Mouse (Mus musculus) erythroblast, embryonic 14.5 days (primary cell): ENCODE results near the gene Best2. TPM values are rescaled to one million over a fixed set of nuclear protein-coding genes. Genes with fewer than 3 reads are reported as not detected.

ENCODE experiments used
- H3K27me3 ChIP-seq: 2 replicates; pipeline ENCODE4 v1.6.1; 2012; ENCODE audit warnings: inconsistent platforms; ENCODE audit not compliant: control insufficient read depth
- H3K36me3 ChIP-seq: 2 replicates; pipeline ENCODE4 v1.6.1; 2012; ENCODE audit warnings: mild to moderate bottlenecking, inconsistent platforms; ENCODE audit not compliant: control insufficient read depth
- H3K4me1 ChIP-seq: 2 replicates; pipeline ENCODE4 v1.6.1; 2012; ENCODE audit warnings: inconsistent platforms; ENCODE audit not compliant: control insufficient read depth
- H3K4me3 ChIP-seq: replicated peaks from 2 replicates; pipeline ENCODE3; 2012; ENCODE audit warnings: moderate library complexity, mild to moderate bottlenecking, inconsistent platforms
- H3K9me3 ChIP-seq: 2 replicates; pipeline ENCODE4 v1.6.1; 2012; ENCODE audit warnings: low read length, inconsistent platforms, mixed read lengths; ENCODE audit not compliant: control insufficient read depth
- GATA1 ChIP-seq: IDR thresholded peaks from 2 replicates; pipeline ENCODE4 v1.6.1; 2012; ENCODE audit warnings: low read length, inconsistent platforms, mixed read lengths
- TAL1 ChIP-seq: IDR thresholded peaks from 3 replicates; pipeline ENCODE4 v1.6.1; 2012; ENCODE audit warnings: low read length, inconsistent platforms, mixed read lengths
- polyA plus RNA-seq: library from polyadenylated mRNA; stranded (reverse); fragments of >175 nt; gene quantifications from 2 replicates; pipeline ENCODE4 v1.2.3, GENCODE M21; 2012

Best2 gene
- polyA plus RNA-seq, 1 experiment: not detected

- peak overlapping the region; percentile 14 for H3K4me3 ChIP-seq
- peaks cover 17% of the 10 kb centered on the region for H3K36me3 ChIP-seq
- no peaks in the 10 kb centered on the region for H3K27me3 ChIP-seq
- H3K4me1 ChIP-seq: peaks cover 20% of the 10 kb centered on the region
- TF ChIP-seq TAL1: no peak
- no peak for TF ChIP-seq GATA1
- H3K9me3 ChIP-seq: no peaks in the 10 kb centered on the region
These were observed 16.6 kb downstream of the Best2 start for GRCm38 (mm10) chr8:84997649-84998295.

DNA sequence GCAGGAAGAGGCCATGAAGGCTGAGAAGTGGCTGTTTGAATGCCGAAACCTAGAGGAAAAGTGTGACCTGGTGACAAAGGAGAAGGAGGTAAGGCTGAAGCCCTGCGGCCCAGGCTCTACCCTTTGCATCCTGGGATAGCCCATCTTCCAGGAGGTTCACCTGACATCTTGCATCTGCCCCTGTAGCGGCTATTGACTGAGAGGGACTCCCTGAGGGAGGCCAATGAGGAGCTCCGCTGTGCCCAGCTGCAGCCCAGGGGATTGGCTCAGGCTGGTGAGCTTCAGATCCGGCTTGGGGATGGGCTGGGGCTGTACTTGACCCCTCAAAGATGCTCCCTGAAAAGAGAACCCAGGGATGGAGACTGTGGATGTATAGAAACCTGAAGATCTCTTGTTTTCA, 17.4 kb downstream of the Best2 start:
- Histone ChIP-seq H3K27me3 (no peaks in the 10 kb centered on the region), H3K36me3 (peaks cover 13% of the 10 kb centered on the region), H3K9me3 (no peaks in the 10 kb centered on the region), H3K4me3 (no peak overlapping the region), H3K4me1 (peaks cover 15% of the 10 kb centered on the region)
- no peak for TF ChIP-seq TAL1
- TF ChIP-seq GATA1: no peak

DNA sequence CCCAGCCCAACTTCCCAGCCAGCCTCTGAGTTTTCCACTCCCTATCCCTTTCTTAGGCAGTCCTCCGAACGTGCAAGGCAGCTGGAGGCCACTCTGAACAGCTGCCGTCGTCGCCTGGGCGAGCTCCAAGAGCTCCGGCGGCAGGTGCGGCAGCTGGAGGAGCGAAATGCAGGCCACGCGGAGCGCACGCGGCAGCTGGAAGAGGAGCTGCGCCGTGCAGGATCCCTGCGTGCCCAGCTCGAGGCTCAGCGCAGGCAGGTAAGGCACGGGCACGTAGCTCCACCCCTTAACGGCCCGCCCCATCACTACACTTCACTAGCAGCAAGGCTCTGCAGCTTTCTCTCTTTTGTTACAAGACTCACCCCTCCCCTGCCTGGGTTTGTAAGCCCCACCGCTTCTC, 18.7 kb downstream of the Best2 start:
- no peak for TF ChIP-seq TAL1
- TF ChIP-seq GATA1: no peak
- H3K4me1 ChIP-seq: peaks cover 22% of the 10 kb centered on the region
- H3K27me3 ChIP-seq: no peaks in the 10 kb centered on the region
- H3K36me3 ChIP-seq: peaks cover 9% of the 10 kb centered on the region; the same call in 1 of the 2 replicates
- H3K4me3 ChIP-seq: no peak overlapping the region
- no peaks in the 10 kb centered on the region for H3K9me3 ChIP-seq

GRCm38 (mm10) chr8:84994375-84994774, 20.0 kb downstream of the Best2 start:
- Histone ChIP-seq H3K4me1 (peaks cover 34% of the 10 kb centered on the region), H3K4me3 (no peak overlapping the region), H3K9me3 (no peaks in the 10 kb centered on the region), H3K27me3 (no peaks in the 10 kb centered on the region), H3K36me3 (peaks cover 9% of the 10 kb centered on the region; the same call in 1 of the 2 replicates)
- no peak for TF ChIP-seq GATA1
- TF ChIP-seq TAL1: no peak

DNA sequence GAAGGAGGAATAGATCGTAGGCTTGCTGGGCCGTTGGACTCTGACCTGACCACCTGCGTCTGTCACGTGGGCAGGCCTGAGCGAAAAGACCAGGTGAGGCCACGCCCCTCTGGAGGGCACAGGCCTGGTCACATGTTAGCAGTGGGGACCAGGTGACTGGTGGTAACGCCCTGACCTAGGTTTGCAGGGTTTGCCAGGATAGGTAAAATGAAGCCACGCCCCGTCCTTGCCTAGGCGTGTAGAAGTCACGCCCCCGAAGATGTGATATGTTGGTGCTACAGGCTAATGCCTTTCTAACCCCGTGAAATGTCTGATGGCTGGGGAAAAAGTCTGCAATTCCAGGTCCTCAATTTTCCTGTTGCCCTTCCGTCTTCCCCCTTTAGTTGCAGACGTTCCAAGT, 23.5 kb downstream of the Best2 start:
- Histone ChIP-seq H3K27me3 (no peaks in the 10 kb centered on the region), H3K9me3 (no peaks in the 10 kb centered on the region), H3K36me3 (peaks cover 6% of the 10 kb centered on the region; the same call in 1 of the 2 replicates), H3K4me1 (peaks cover 45% of the 10 kb centered on the region), H3K4me3 (peak overlapping the region; percentile 75)
- TF ChIP-seq TAL1 (no peak), GATA1 (no peak)

DNA sequence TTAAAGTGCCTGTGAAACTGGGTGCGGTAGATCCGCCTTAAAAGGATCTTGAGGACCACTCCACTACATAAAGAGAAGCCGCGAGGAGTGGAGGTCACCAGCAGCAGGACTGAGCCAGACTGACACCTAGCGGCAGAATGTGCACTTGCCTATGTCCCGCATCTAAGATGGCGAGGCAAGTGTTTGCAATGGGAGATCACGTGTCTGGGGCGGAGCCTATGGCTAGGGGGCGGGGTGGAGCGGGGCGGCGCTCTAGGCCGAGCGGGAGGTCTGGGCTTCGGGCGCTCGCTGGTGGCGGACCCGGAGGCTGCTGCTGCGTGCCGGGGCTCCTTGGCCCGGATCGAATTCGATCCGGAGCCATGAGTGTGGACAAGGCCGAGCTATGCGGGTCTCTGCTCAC, 24.0 kb downstream of the Best2 start, which contains the start of gene Hook2:
Gene Hook2, plus strand, starts transcription at position 255 of the 400 bp plus-strand sequence.
- peaks cover 50% of the 10 kb centered on the region for H3K4me1 ChIP-seq
- no peak for TF ChIP-seq TAL1
- no peak for TF ChIP-seq GATA1
- H3K27me3 ChIP-seq: no peaks in the 10 kb centered on the region
- H3K9me3 ChIP-seq: no peaks in the 10 kb centered on the region
- H3K36me3 ChIP-seq: peaks cover 3% of the 10 kb centered on the region; the same call in 1 of the 2 replicates
- H3K4me3 ChIP-seq: peak within 1 kb of the TSS; percentile 75

GRCm38 (mm10) chr8:84989810-84990209, 24.5 kb downstream of the Best2 start:
- peaks cover 55% of the 10 kb centered on the region for H3K4me1 ChIP-seq

DNA sequence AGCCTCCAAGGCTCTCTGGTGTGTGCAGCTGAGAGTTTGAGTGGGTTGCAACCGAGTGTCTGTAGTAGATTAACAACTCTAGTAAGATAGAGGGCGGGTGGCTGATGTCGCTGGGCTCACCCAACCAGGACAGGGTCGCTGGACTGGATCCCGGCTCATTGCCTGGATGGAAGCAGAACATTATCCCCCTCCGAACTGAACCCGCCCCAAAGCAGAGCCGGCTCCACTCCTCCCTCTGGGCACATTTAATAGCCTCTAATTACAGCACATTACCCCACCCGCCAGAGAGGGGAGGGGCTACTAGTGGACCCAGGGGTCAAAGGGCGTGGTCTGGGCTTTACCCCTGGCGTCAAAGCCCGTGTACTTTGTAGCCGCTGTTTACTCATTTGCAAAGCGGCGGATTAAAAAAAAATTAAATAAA, 25.0 kb downstream of the Best2 start:
- Histone ChIP-seq H3K4me1 (peaks cover 60% of the 10 kb centered on the region), H3K9me3 (no peaks in the 10 kb centered on the region), H3K4me3 (peak overlapping the region; percentile 75), H3K27me3 (no peaks in the 10 kb centered on the region), H3K36me3 (no peaks in the 10 kb centered on the region)
- no peak for TF ChIP-seq GATA1
- peak; percentile 37; the same call in 2 of the 3 replicates for TF ChIP-seq TAL1

More at GRCm38 (mm10) chr8:84989810-84990209, 24.5 kb downstream of the Best2 start:
- peaks cover under 1% of the 10 kb centered on the region; the same call in 1 of the 2 replicates for H3K36me3 ChIP-seq
- peak overlapping the region; percentile 75 for H3K4me3 ChIP-seq
- H3K9me3 ChIP-seq: no peaks in the 10 kb centered on the region
- TF ChIP-seq GATA1 (no peak), TAL1 (no peak)
- H3K27me3 ChIP-seq: no peaks in the 10 kb centered on the region

DNA sequence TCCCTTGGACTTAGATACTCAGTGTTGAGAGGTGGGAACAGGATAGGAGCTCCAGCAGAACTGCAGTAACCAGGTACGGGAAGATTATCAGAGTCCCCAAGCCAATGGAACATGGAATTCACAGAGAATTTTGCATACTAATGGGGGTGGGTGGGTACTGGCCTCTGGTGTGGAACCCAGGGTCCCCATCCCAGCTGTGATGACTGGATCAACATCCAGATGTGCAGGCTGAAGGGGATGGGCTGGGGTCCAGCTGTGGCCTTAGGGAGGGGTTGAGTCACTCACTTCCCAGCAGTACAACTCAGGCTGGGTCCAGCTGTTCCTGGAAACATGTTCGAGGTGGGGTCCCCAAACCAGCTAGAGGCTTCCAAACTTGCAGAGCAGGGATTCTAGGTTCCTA, 26.4 kb downstream of the Best2 start:
- H3K4me3 ChIP-seq: no peak overlapping the region
- no peaks in the 10 kb centered on the region for H3K27me3 ChIP-seq
- no peaks in the 10 kb centered on the region for H3K36me3 ChIP-seq
- no peaks in the 10 kb centered on the region for H3K9me3 ChIP-seq
- peaks cover 71% of the 10 kb centered on the region for H3K4me1 ChIP-seq
- TF ChIP-seq TAL1 (no peak), GATA1 (no peak)
